Mouse (Mus musculus): ENCODE data around the gene Rreb1. TPM values are rescaled to one million over a fixed set of nuclear protein-coding genes. Genes with fewer than 3 reads are reported as not detected.

The Rreb1 gene
- total and polyA plus RNA-seq, 3 experiments: 8.1 to 34.0 TPM; not detected in 1

DNA sequence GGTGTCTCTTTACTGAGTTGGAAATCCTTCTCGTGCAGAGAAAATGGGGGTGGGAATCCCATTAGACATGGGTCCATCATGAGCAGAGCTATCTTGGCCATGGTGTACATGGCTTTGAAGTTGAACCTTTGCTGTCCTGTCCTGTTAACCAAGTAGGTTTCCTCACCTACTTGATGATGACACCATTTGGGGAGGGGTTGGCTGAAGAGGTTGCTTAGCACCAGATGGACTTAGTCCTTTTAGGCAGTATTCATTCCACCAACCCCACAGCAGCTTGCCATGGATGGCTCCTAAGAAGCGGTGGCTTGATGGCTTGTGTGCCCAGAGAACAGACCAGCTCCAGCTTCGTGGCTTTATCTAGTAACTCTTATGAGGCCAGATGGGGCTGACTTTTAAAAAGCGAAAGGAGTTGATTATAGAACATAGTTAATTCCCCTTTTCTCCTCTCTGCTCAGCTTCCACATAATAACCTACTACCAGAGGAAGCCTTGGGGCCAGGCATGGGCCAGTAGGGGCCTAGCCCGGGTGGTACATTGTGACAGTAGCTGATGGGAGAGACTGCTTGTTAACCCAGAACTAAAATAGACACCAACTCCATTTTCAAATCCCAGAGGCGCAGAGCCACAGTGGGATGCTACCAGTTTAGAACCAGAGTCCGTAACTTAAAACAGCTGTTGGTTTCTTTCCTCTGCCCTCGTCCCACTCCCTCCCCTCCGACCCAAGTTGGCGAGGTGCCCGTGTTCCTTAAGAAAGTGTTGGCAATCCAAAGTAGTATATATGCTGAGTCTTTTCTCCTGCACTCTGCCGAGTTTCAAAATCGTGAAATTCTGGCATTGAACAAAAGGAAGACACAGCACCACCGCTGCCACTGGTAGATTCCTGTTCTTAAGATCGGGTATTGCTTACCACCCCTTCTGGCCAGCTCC, 140.4 kb downstream of the Rreb1 start:
- Histone ChIP-seq H3K27me3 (ENCODE audit: control insufficient read depth in 1 of 2, insufficient read depth in 2 of 2, low read length in 2 of 2) (no peaks in the 10 kb centered on the region), H3K9ac (ENCODE audit: control insufficient read depth, low read depth, low read length, poor library complexity, severe bottlenecking) (no peak overlapping the region), H3K4me3 (ENCODE audit: control insufficient read depth in 1 of 2, insufficient read depth in 1 of 2, low read depth in 2 of 2, low read length in 2 of 2) (no peak overlapping the region), H3K27ac (ENCODE audit: control insufficient read depth, low read depth, low read length) (no peak overlapping the region), H3K36me3 (ENCODE audit: control insufficient read depth in 1 of 2, insufficient read depth in 2 of 2, low read length in 2 of 2) (peaks cover 0 to 29% of the 10 kb centered on the region in 2 experiments; a peak in 2 of 4 replicates), H3K4me1 (ENCODE audit: control insufficient read depth in 1 of 2, insufficient read depth in 2 of 2, low read length in 2 of 2) (no peaks in the 10 kb centered on the region; a peak in 1 of 4 replicates), H3K79me2 (ENCODE audit: control insufficient read depth, insufficient read depth, low read length, poor library complexity) (no peaks in the 10 kb centered on the region), H3K9me3 (replicated peaks; ENCODE audit: insufficient read depth, low read length) (no peaks in the 10 kb centered on the region)
- no peak for TF ChIP-seq MAX (IDR thresholded peaks at IDR 0.05; ENCODE audit: low read length)
- TF ChIP-seq POLR2A (IDR thresholded peaks at IDR 0.05; ENCODE audit: control insufficient read depth in 1 of 2, insufficient read depth in 1 of 2, low read depth in 1 of 2, low read length in 2 of 2, poor library complexity in 1 of 2): no peak
- TF ChIP-seq MYC (IDR thresholded peaks at IDR 0.05; ENCODE audit: low read depth, low read length): no peak
- TF ChIP-seq RAD21 (IDR thresholded peaks at IDR 0.05; ENCODE audit: low read depth, low read length): no peak
- no peak for TF ChIP-seq CTCF (IDR thresholded peaks at IDR 0.05 in 2 of 3, conservative IDR thresholded peaks at IDR 0.05 in 1 of 3; ENCODE audit: control insufficient read depth in 1 of 3, insufficient read depth in 1 of 3, low read depth in 2 of 3, low read length in 3 of 3, poor library complexity in 1 of 3, severe bottlenecking in 1 of 3)
- TF ChIP-seq KAT2A (conservative IDR thresholded peaks at IDR 0.05; ENCODE audit: low read depth, low read length): no peak
- no peak for TF ChIP-seq CHD2 (IDR thresholded peaks at IDR 0.05; ENCODE audit: low read length)
- TF ChIP-seq POLR2AphosphoS2 (IDR thresholded peaks at IDR 0.05; ENCODE audit: low read length): no peak
- TF ChIP-seq SIN3A (IDR thresholded peaks at IDR 0.05; ENCODE audit: low read length): no peak
- no peak for TF ChIP-seq ZMIZ1 (IDR thresholded peaks at IDR 0.05; ENCODE audit: low read depth, low read length)
- no peak for TF ChIP-seq TBP (IDR thresholded peaks at IDR 0.05; ENCODE audit: low read depth, low read length)
- no peak for DNase-seq (ENCODE audit: low read depth, low spot score)

DNA sequence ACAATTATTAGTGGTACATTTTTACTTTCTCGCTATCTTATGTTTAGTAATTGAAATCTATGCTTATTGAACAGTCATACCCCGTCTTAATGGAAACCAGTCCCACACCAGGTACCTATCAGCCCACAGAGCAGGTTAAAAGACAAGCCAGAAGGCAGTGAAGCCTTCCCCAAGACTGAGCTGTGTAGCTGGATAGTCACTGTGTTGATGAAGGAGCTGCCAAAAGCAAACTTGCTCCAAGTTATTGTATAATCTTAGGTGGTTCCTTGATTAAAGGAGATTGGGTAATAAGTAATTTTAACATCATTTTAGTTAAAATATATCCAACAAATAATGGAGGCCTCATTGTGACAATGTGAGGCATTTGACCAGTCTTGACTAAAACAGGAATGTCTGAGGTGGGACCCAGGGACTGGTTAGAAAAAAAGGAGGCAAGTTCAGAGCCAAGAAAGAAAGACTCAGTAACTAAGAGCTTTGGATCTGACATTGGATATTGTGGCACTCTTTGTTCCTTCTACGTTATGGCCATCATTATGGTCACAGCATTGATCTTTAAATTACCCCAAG, 141.6 kb downstream of the Rreb1 start:
- TF ChIP-seq ZKSCAN1 (IDR thresholded peaks at IDR 0.05; ENCODE audit: low read depth, low read length) (no peak), POLR2AphosphoS5 (IDR thresholded peaks at IDR 0.05; ENCODE audit: borderline replicate concordance, low read depth, low read length) (no peak), SMC3 (IDR thresholded peaks at IDR 0.05; ENCODE audit: low read depth, low read length) (no peak), USF1 (IDR thresholded peaks at IDR 0.05; ENCODE audit: low read depth, low read length) (no peak), JUND (IDR thresholded peaks at IDR 0.05; ENCODE audit: low read depth, low read length) (no peak), ZC3H11A (IDR thresholded peaks at IDR 0.05; ENCODE audit: low read depth, low read length) (no peak), NELFE (IDR thresholded peaks at IDR 0.05; ENCODE audit: low read depth, low read length) (no peak), MAZ (IDR thresholded peaks at IDR 0.05; ENCODE audit: low read depth, low read length) (no peak), TAL1 (IDR thresholded peaks at IDR 0.05; ENCODE audit: low read length) (no peak), ETS1 (IDR thresholded peaks at IDR 0.05; ENCODE audit: low read depth, low read length) (no peak), POLR2AphosphoS2 (IDR thresholded peaks at IDR 0.05; ENCODE audit: low read length) (no peak), EP300 (IDR thresholded peaks at IDR 0.05; ENCODE audit: low read depth in 1 of 2, low read length in 2 of 2) (no peak), POLR2A (IDR thresholded peaks at IDR 0.05; ENCODE audit: control insufficient read depth in 1 of 2, insufficient read depth in 1 of 2, low read depth in 1 of 2, low read length in 2 of 2, poor library complexity in 1 of 2) (no peak), MEF2A (IDR thresholded peaks at IDR 0.05; ENCODE audit: extremely low read depth, insufficient replicate concordance, low read depth, low read length, poor library complexity, severe bottlenecking) (no peak), MYC (IDR thresholded peaks at IDR 0.05; ENCODE audit: low read depth, low read length) (no peak), NRF1 (IDR thresholded peaks at IDR 0.05; ENCODE audit: insufficient read depth, low read depth, low read length, poor library complexity, severe bottlenecking) (no peak), ZMIZ1 (IDR thresholded peaks at IDR 0.05; ENCODE audit: low read depth, low read length) (no peak), MAX (IDR thresholded peaks at IDR 0.05; ENCODE audit: low read length) (no peak)
- H3K4me1 ChIP-seq (ENCODE audit: control insufficient read depth in 1 of 2, insufficient read depth in 2 of 2, low read length in 2 of 2): no peaks in the 10 kb centered on the region
- H3K79me2 ChIP-seq (ENCODE audit: control insufficient read depth, insufficient read depth, low read length, poor library complexity): no peaks in the 10 kb centered on the region
- no peak overlapping the region for H3K4me3 ChIP-seq (ENCODE audit: control insufficient read depth in 1 of 2, insufficient read depth in 1 of 2, low read depth in 2 of 2, low read length in 2 of 2)
- no peaks in the 10 kb centered on the region for H3K9me3 ChIP-seq (replicated peaks; ENCODE audit: insufficient read depth, low read length)
- H3K36me3 ChIP-seq (ENCODE audit: control insufficient read depth in 1 of 2, insufficient read depth in 2 of 2, low read length in 2 of 2): peaks cover 0 to 35% of the 10 kb centered on the region in 2 experiments; a peak in 2 of 4 replicates
- no peaks in the 10 kb centered on the region for H3K27me3 ChIP-seq (ENCODE audit: control insufficient read depth in 1 of 2, insufficient read depth in 2 of 2, low read length in 2 of 2)
- no peak for DNase-seq (ENCODE audit: low read depth, low spot score)
- H3K9ac ChIP-seq (ENCODE audit: control insufficient read depth, low read depth, low read length, poor library complexity, severe bottlenecking): no peak overlapping the region
- H3K27ac ChIP-seq (ENCODE audit: control insufficient read depth, low read depth, low read length): no peak overlapping the region
